26 mouse cellular contexts compared by ENCODE assay signal in genomic region chr17:28803316-28803715, GRCm38 (mm10). TPM values are rescaled to one million over a fixed set of nuclear protein-coding genes. Genes with fewer than 3 reads are reported as not detected.
A peak's percentile ranks its signal among the peaks of the same experiment; 100 is the strongest.
DNase-seq lines count a peak whose midpoint lies in the region; ATAC-seq and TF ChIP-seq lines count a peak whose summit lies in the region.
"Had no signal": no experiment of that assay in that cellular context is flagged by ENCODE, and none has a peak within 500 bp of the region (broad histone marks: within the 10 kb centered on the region; RNA-seq: fewer than 3 reads in every experiment).

No protein-coding gene starts in this region.

- intact Hi-C loops in heart, postnatal 14 days (cut with DNase I): no loop called here

- WGBS in heart, embryonic 12.5 days: 46% methylated on average over 1 of the region's 1 CpGs
- WGBS in liver, embryonic 14.5 days (ENCODE audit: insufficient replicate concordance): 17% methylated on average over 1 of the region's 1 CpGs

- peak; percentile 62 for TF ChIP-seq EP300 in liver, embryonic 14.5 days (IDR thresholded peaks at IDR 0.05; ENCODE audit: low read depth)

- no peak overlapping the region for H3K9ac ChIP-seq in heart, embryonic 12.5 days
- H3K9ac ChIP-seq in liver, embryonic 14.5 days (replicated peaks): peak overlapping the region; percentile 97
- H3K9ac ChIP-seq: forebrain, postnatal 0 days had no signal

- H3K36me3 ChIP-seq in heart, embryonic 12.5 days: peaks cover 24% of the 10 kb centered on the region
- peaks cover 43% of the 10 kb centered on the region for H3K36me3 ChIP-seq in liver, embryonic 14.5 days (replicated peaks; ENCODE audit: control insufficient read depth, insufficient read depth, low read depth)

- no peaks in the 10 kb centered on the region for H3K9me3 ChIP-seq in heart, embryonic 12.5 days (replicated peaks)
- peaks cover 4% of the 10 kb centered on the region; the same call in 1 of the 2 replicates for H3K9me3 ChIP-seq in liver, embryonic 14.5 days (ENCODE audit: control insufficient read depth, low read length)
- H3K9me3 ChIP-seq: embryonic facial prominence, embryonic 13.5 days; hindbrain, embryonic 13.5 days; limb, embryonic 10.5 days; megakaryocyte, embryonic 14.5 days had no signal

- no peak for TF ChIP-seq CTCF in liver, embryonic 14.5 days (IDR thresholded peaks at IDR 0.05; ENCODE audit: low read depth)

- no peak overlapping the region for H3K4me3 ChIP-seq in heart, embryonic 12.5 days
- peak overlapping the region; percentile 90 to 96 for H3K4me3 ChIP-seq in liver, embryonic 14.5 days (ENCODE audit: insufficient read depth in 1 of 2, low read depth in 2 of 2, low read length in 2 of 2)
- H3K4me3 ChIP-seq: gastrocnemius, adult 2 months; hindbrain, embryonic 13.5 days; left cerebral cortex, adult 2 months; megakaryocyte, embryonic 14.5 days had no signal

- no peak for ATAC-seq in heart, embryonic 12.5 days (ENCODE audit: insufficient number of reproducible peaks, low FRiP score)
- ATAC-seq in liver, embryonic 14.5 days (ENCODE audit: insufficient read depth): no peak
- ATAC-seq in inflammation-experienced regulatory T-cells, adult 6 months: no peak
- ATAC-seq: forebrain, postnatal 0 days had no signal

- peak overlapping the region; percentile 98 for H3K4me2 ChIP-seq in heart, embryonic 12.5 days
- H3K4me2 ChIP-seq in liver, embryonic 14.5 days (ENCODE audit: low read depth): peak overlapping the region; percentile 90

- H3K27ac ChIP-seq in heart, embryonic 12.5 days (ENCODE audit: poor library complexity, severe bottlenecking): 0 out of 2 replicates have a peak overlapping the region, but pooled peaks have one; percentile 3
- H3K27ac ChIP-seq in liver, embryonic 14.5 days: peak overlapping the region; percentile 83
- H3K27ac ChIP-seq: embryonic facial prominence, embryonic 13.5 days; gastrocnemius, adult 2 months; hindbrain, embryonic 13.5 days; left cerebral cortex, adult 2 months; limb, embryonic 10.5 days had no signal

- H3K27me3 ChIP-seq in heart, embryonic 12.5 days (replicated peaks): no peaks in the 10 kb centered on the region
- no peaks in the 10 kb centered on the region for H3K27me3 ChIP-seq in liver, embryonic 14.5 days (ENCODE audit: control insufficient read depth, insufficient read depth, low read length)
- H3K27me3 ChIP-seq: CH12.LX; embryonic facial prominence, embryonic 13.5 days; hindbrain, embryonic 13.5 days; megakaryocyte, embryonic 14.5 days had no signal

- H3K4me1 ChIP-seq in heart, embryonic 12.5 days (replicated peaks): peaks cover 24% of the 10 kb centered on the region
- peaks cover 52 to 64% of the 10 kb centered on the region in 2 experiments for H3K4me1 ChIP-seq in liver, embryonic 14.5 days (replicated peaks; ENCODE audit: control insufficient read depth in 2 of 2, insufficient read depth in 2 of 2, low read length in 1 of 2)

- DNase-seq in heart, postnatal 14 days: no peak
- peak; percentile 71 for DNase-seq in testis, postnatal 14 days (ENCODE audit: low spot score)
- DNase-seq in testis, postnatal 10 days (ENCODE audit: low spot score): no peak
- no peak for DNase-seq in liver, embryonic 14.5 days (ENCODE audit: low read depth in 3 of 3, low spot score in 3 of 3)
- no peak for DNase-seq in adrenal gland, adult 18-20 months (ENCODE audit: low spot score in 2 of 2)
- DNase-seq in layer of hippocampus, postnatal 10 days (ENCODE audit: low spot score in 2 of 2): no peak
- DNase-seq: adrenal gland, adult 2 months; cerebellum, postnatal 10 days; forebrain, postnatal 0 days; gastrocnemius, adult 2 months; heart, postnatal 10 days; kidney, adult 8-10 months; kidney, postnatal 25 days; lung, adult 18-20 months; lung, postnatal 14 days; thymus, postnatal 14 days had no signal

RNA-seq across cellular contexts. Expression of gene Brpf3, which starts 2.4 kb away (rescaled TPM):
- 13.2 and 15.4 TPM in 2 replicates for polyA plus RNA-seq in heart, embryonic 12.5 days (2016; fragmentation: Nextera tagmentation; extraction: Ambion mirVana)
- total RNA-seq in heart, postnatal 14 days (2021): 10 to 100 TPM; 17.2 to 18.5 TPM
- 95.9 and 98.3 TPM in 2 replicates for polyA plus RNA-seq in liver, embryonic 14.5 days (2012; rRNA removed)
- 48.6 and 66.8 TPM in 2 replicates for polyA plus RNA-seq in liver, embryonic 14.5 days (2014; fragmentation: Nextera tagmentation; extraction: Ambion mirVana)
- 10 to 100 TPM; 51.7 to 91.8 TPM for total RNA-seq in adrenal gland, adult 18-20 months (2021)
- polyA plus RNA-seq in inflammation-experienced regulatory T-cells, adult 6 months (2017; shearing (Covaris generic)): 1 to 10 TPM; 3.0 to 4.1 (median 3.1) TPM
- 10 to 100 TPM; 37.2 to 37.7 TPM for total RNA-seq in layer of hippocampus, postnatal 10 days (2021)

RNA-seq across cellular contexts. Expression of gene Mapk13, which starts 34.2 kb away (rescaled TPM):
- 3.2 and 3.9 TPM in 2 replicates for polyA plus RNA-seq in heart, embryonic 12.5 days (2016; fragmentation: Nextera tagmentation; extraction: Ambion mirVana)
- total RNA-seq in heart, postnatal 14 days (2021): under 1 TPM; 0.17 to 0.33 TPM
- polyA plus RNA-seq in liver, embryonic 14.5 days (2012; rRNA removed): 1.5 and 1.6 TPM in 2 replicates
- polyA plus RNA-seq in liver, embryonic 14.5 days (2014; fragmentation: Nextera tagmentation; extraction: Ambion mirVana): 1.5 and 1.6 TPM in 2 replicates
- total RNA-seq in adrenal gland, adult 18-20 months (2021): 100 to 1,000 TPM in 1 of 2 experiments, 10 to 100 TPM in 1; 63.5 to 395 TPM
- polyA plus RNA-seq in inflammation-experienced regulatory T-cells, adult 6 months (2017; shearing (Covaris generic)): not detected
- total RNA-seq in layer of hippocampus, postnatal 10 days (2021): 1 to 10 TPM in 1 of 2 experiments, under 1 TPM in 1; 0.96 to 2.2 TPM
- total RNA-seq: CH12.LX had no signal

RNA-seq across cellular contexts. Expression of gene Pnpla1, which starts 54.9 kb away (rescaled TPM):
- 0.05 TPM in 1 of 2 replicates, not detected in the other for polyA plus RNA-seq in heart, embryonic 12.5 days (2016; fragmentation: Nextera tagmentation; extraction: Ambion mirVana)
- not detected for total RNA-seq in heart, postnatal 14 days (2021)
- 0.01 and 0.02 TPM in 2 replicates for polyA plus RNA-seq in liver, embryonic 14.5 days (2012; rRNA removed)
- 0.04 TPM in 1 of 2 replicates, not detected in the other for polyA plus RNA-seq in liver, embryonic 14.5 days (2014; fragmentation: Nextera tagmentation; extraction: Ambion mirVana)
- under 1 TPM in 1 of 2 experiments, not detected in 1; 0.13 TPM for total RNA-seq in adrenal gland, adult 18-20 months (2021)
- not detected for polyA plus RNA-seq in inflammation-experienced regulatory T-cells, adult 6 months (2017; shearing (Covaris generic))
- under 1 TPM; 0.27 to 0.46 TPM for total RNA-seq in layer of hippocampus, postnatal 10 days (2021)
- total RNA-seq: CH12.LX; forebrain, postnatal 0 days; gastrocnemius, adult 2 months; heart, postnatal 10 days had no signal
- polyA plus RNA-seq: hindbrain, embryonic 13.5 days; midbrain, postnatal 0 days; spleen, adult 2 months had no signal

Comparison
In these comparisons a context has a peak if more than half of its experiments do, and no peak if none do; other contexts are left out.
1. RNA of gene Mapk13, which starts 34.2 kb away (total RNA-seq): 63.5 to 395 TPM in adrenal gland, adult 18-20 months; 0.96 to 2.2 TPM in layer of hippocampus, postnatal 10 days and 0.17 to 0.33 TPM in heart, postnatal 14 days; every median in the first group is over 10 times any median in the second.